Mouse (Mus musculus) G1E (cell line): ENCODE data around the gene Leap2. TPM values are rescaled to one million over a fixed set of nuclear protein-coding genes. Genes with fewer than 3 reads are reported as not detected.
A peak's percentile ranks its signal among the peaks of the same experiment; 100 is the strongest.

ENCODE experiments used
- ATAC-seq: 2 replicates; pipeline ENCODE4 v1.8.0; 2016; ENCODE audit warnings: mild to moderate bottlenecking; ENCODE audit not compliant: insufficient number of reproducible peaks, poor library complexity, low FRiP score, severe bottlenecking; ENCODE audit errors: extremely low read depth
- DNase-seq: peaks from one replicate; pipeline ENCODE4 v3.0.0; 2012; ENCODE audit warnings: low spot score
- H3K27me3 ChIP-seq: 2 replicates; pipeline ENCODE4 v1.6.1; 2012; ENCODE audit warnings: mild to moderate bottlenecking, low read length, inconsistent platforms; ENCODE audit not compliant: insufficient read depth
- H3K36me3 ChIP-seq: replicated peaks from 2 replicates; pipeline ENCODE3; 2012; ENCODE audit warnings: mild to moderate bottlenecking, inconsistent platforms
- H3K4me1 ChIP-seq: 2 replicates; pipeline ENCODE4 v1.6.1; 2012; ENCODE audit warnings: low read depth, low read length, inconsistent platforms, mixed read lengths; ENCODE audit not compliant: insufficient read depth
- H3K4me3 ChIP-seq: 2 replicates; pipeline ENCODE4 v1.5.1; 2012; ENCODE audit warnings: low read depth, mild to moderate bottlenecking, inconsistent platforms, low read length, moderate library complexity, mixed read lengths
- H3K9me3 ChIP-seq: replicated peaks from 2 replicates; pipeline ENCODE4 v1.6.1; 2012; ENCODE audit warnings: inconsistent platforms
- CTCF ChIP-seq: IDR thresholded peaks from 2 replicates; pipeline ENCODE4 v1.5.1; 2012; ENCODE audit warnings: low read depth, low read length, inconsistent platforms, mixed read lengths
- GATA1 ChIP-seq: IDR thresholded peaks from 2 replicates; pipeline ENCODE4 v1.6.1; 2012; ENCODE audit warnings: borderline replicate concordance, low read length, inconsistent platforms, mixed read lengths
- GATA2 ChIP-seq: IDR thresholded peaks from 2 replicates; pipeline ENCODE4 v1.6.1; 2012; ENCODE audit warnings: low read depth, low read length, inconsistent platforms, borderline replicate concordance
- POLR2AphosphoS5 ChIP-seq: IDR thresholded peaks from 2 replicates; pipeline ENCODE4 v1.6.1; 2012; ENCODE audit warnings: low read depth, low read length, inconsistent platforms; ENCODE audit not compliant: insufficient replicate concordance
- TAL1 ChIP-seq: conservative IDR thresholded peaks from 2 replicates; pipeline ENCODE4 v1.6.1; 2012; ENCODE audit warnings: low read depth, low read length, inconsistent platforms, mixed read lengths
- polyA plus RNA-seq: library from polyadenylated mRNA; stranded (reverse); fragments of >175 nt; gene quantifications from 2 replicates; pipeline ENCODE4 v1.2.3, GENCODE M21; 2012
- total RNA-seq, 2 experiments: library from RNA; stranded (forward) in 1 of 2; stranded (reverse) in 1 of 2; fragments of 200-1000 nt in 1 of 2; fragments of >200 nt in 1 of 2; fragmentation: Nextera tagmentation in 1 of 2; gene quantifications; 2 replicates each; pipeline ENCODE4 v1.2.3; 2014 to 2017

The Leap2 gene
- total and polyA plus RNA-seq, 3 experiments: not detected

GRCm38 (mm10) chr11:53425711-53426255, 2.8 kb upstream of the Leap2 start:
- Histone ChIP-seq H3K4me3 (no peak overlapping the region), H3K4me1 (peaks cover 12% of the 10 kb centered on the region), H3K27me3 (no peaks in the 10 kb centered on the region), H3K9me3 (no peaks in the 10 kb centered on the region), H3K36me3 (peaks cover 70% of the 10 kb centered on the region)
- ATAC-seq (no peak), DNase-seq (no peak)
- TF ChIP-seq GATA1: no peak
- TF ChIP-seq POLR2AphosphoS5: no peak
- no peak for TF ChIP-seq TAL1
- TF ChIP-seq CTCF: no peak
- no peak for TF ChIP-seq GATA2

- DNase-seq: no peak
- Histone ChIP-seq H3K4me1 (peaks cover 12% of the 10 kb centered on the region), H3K27me3 (no peaks in the 10 kb centered on the region), H3K4me3 (no peak overlapping the region), H3K36me3 (peaks cover 71% of the 10 kb centered on the region), H3K9me3 (no peaks in the 10 kb centered on the region)
- no peak for ATAC-seq
- TF ChIP-seq GATA2: no peak
- TF ChIP-seq CTCF: no peak
- no peak for TF ChIP-seq GATA1
- TF ChIP-seq POLR2AphosphoS5: no peak
- TF ChIP-seq TAL1: no peak
Measured at GRCm38 (mm10) chr11:53425251-53425650, 2.3 kb upstream of the Leap2 start.

DNA sequence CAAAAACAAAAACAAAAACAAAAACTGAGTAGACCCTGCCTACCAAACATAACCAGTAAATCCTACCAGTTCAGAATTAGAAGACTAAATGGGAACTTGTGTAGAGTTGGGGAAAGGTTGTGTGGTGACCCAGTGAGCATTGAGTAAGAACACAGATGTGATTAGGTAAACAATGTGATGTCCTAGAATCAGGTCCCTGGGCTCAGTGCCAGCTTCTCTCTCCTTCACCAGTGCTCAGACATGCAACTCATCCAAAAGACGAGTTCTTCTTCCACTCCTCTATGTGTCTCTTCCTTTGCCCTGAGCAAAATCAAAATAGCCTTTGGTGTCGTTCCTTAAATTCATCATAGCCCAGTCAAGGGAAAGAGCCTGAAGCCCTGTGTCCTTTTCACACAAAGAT, 1.9 kb upstream of the Leap2 start:
- no peaks in the 10 kb centered on the region for H3K9me3 ChIP-seq
- TF ChIP-seq GATA2 (no peak), CTCF (no peak), POLR2AphosphoS5 (no peak), TAL1 (no peak), GATA1 (no peak)
- peaks cover 75% of the 10 kb centered on the region for H3K36me3 ChIP-seq
- H3K27me3 ChIP-seq: no peaks in the 10 kb centered on the region
- H3K4me1 ChIP-seq: peaks cover 12% of the 10 kb centered on the region
- DNase-seq (no peak), ATAC-seq (no peak)
- H3K4me3 ChIP-seq: no peak overlapping the region

GRCm38 (mm10) chr11:53418048-53418447, 4.9 kb downstream of the Leap2 start:
- H3K9me3 ChIP-seq: no peaks in the 10 kb centered on the region
- no peak overlapping the region for H3K4me3 ChIP-seq
- peaks cover 82% of the 10 kb centered on the region for H3K36me3 ChIP-seq
- H3K4me1 ChIP-seq: 0 out of 2 replicates have a peak, but pooled peaks cover under 1% of the 10 kb centered on the region
- ATAC-seq (no peak), DNase-seq (no peak)
- no peaks in the 10 kb centered on the region for H3K27me3 ChIP-seq
- no peak for TF ChIP-seq CTCF

DNA sequence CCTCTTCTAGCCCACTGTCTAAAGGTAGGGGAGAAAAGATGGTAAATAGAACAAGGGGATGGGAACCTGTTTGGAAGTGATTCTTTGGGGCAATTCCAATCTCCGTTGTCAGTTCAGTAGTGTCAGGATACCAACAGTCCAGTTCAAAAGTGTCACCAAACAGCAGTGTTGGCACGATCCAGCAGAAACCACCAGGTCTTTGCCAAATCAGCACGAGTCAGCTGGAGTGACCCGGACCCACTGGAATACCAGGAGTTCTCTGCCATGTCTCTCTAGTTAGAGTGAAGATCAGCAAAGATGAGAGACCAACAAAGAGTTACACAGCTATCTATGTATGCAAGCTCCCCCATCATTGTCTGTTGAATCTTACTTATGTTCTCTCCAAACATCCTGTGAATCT, 9.1 kb downstream of the Leap2 start:
- Histone ChIP-seq H3K36me3 (peaks cover 92% of the 10 kb centered on the region), H3K4me3 (no peak overlapping the region), H3K4me1 (peaks cover 2% of the 10 kb centered on the region; the same call in 1 of the 2 replicates), H3K27me3 (no peaks in the 10 kb centered on the region), H3K9me3 (no peaks in the 10 kb centered on the region)
- DNase-seq: no peak
- no peak for TF ChIP-seq GATA2
- no peak for TF ChIP-seq GATA1
- no peak for TF ChIP-seq TAL1
- TF ChIP-seq CTCF: no peak
- no peak for TF ChIP-seq POLR2AphosphoS5
- ATAC-seq: no peak

GRCm38 (mm10) chr11:53411738-53412137, 11.2 kb downstream of the Leap2 start:
- no peak overlapping the region for H3K4me3 ChIP-seq
- peaks cover 2% of the 10 kb centered on the region; the same call in 1 of the 2 replicates for H3K4me1 ChIP-seq
- peak; percentile 37; the same call in 1 of the 2 replicates for TF ChIP-seq CTCF
- TF ChIP-seq POLR2AphosphoS5: no peak
- no peak for TF ChIP-seq TAL1
- no peak for TF ChIP-seq GATA2
- DNase-seq (no peak), ATAC-seq (no peak)
- no peaks in the 10 kb centered on the region for H3K9me3 ChIP-seq
- peaks cover 86% of the 10 kb centered on the region for H3K36me3 ChIP-seq
- H3K27me3 ChIP-seq: no peaks in the 10 kb centered on the region

DNA sequence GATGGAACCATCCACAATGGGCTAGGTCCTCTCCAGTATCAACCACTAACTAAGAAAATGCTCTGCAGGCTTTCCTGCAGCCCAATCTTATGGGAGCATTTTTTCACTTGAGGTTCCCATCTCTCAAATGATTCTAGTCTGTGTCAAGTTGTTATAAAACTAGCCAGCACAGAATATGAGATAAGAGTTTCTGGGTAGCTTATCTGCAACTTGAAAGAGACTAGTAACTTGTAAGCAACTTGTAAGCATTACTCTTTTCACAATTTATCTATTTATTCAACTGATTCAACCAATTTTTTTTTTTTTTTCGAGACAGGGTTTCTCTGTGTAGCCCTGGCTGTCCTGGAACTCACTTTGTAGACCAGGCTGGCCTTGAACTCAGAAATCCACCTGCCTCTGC, 19.3 kb downstream of the Leap2 start:
- TF ChIP-seq GATA1: no peak
- DNase-seq (no peak), ATAC-seq (no peak)
- H3K4me3 ChIP-seq: no peak overlapping the region
- peaks cover 80% of the 10 kb centered on the region for H3K36me3 ChIP-seq
- no peaks in the 10 kb centered on the region for H3K4me1 ChIP-seq
- H3K27me3 ChIP-seq: no peaks in the 10 kb centered on the region
- no peaks in the 10 kb centered on the region for H3K9me3 ChIP-seq
